Mouse (Mus musculus) G1E (cell line): ENCODE measurements around the gene Jarid2.

Experiments
- CTCF ChIP-seq: IDR thresholded peaks from 2 replicates; pipeline ENCODE4 v1.5.1; 2012; ENCODE audit warnings: low read depth, low read length, inconsistent platforms, mixed read lengths
- TAL1 ChIP-seq: conservative IDR thresholded peaks from 2 replicates; pipeline ENCODE4 v1.6.1; 2012; ENCODE audit warnings: low read depth, low read length, inconsistent platforms, mixed read lengths

DNA sequence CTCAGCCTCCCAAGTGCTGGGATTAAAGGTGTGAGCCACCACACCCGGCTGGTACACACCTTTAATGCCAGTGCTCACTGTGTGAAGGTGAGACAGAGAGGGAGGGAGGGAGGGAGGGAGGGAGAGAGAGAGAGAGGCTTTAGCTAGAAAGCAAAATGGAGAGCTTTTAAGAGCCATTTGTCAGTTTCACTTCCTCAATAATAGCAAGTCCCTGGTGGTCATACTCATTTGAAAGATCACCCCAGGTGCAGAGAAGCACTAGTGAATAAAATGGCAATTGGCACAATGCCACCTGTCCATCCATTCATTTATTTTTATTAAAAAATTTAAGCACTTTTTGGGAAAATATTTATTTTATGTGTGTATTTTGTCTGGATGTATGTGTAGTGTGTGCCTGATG, 9.2 kb upstream of the Jarid2 start:
- TF ChIP-seq CTCF (no peak), TAL1 (no peak)
